Mouse (Mus musculus): Measurements from ENCODE around the gene Dock2. TPM values are rescaled to one million over a fixed set of nuclear protein-coding genes. Genes with fewer than 3 reads are reported as not detected.

Gene Dock2
- polyA plus RNA-seq, 1 experiment from 2014 or later: 1.4 TPM

DNA sequence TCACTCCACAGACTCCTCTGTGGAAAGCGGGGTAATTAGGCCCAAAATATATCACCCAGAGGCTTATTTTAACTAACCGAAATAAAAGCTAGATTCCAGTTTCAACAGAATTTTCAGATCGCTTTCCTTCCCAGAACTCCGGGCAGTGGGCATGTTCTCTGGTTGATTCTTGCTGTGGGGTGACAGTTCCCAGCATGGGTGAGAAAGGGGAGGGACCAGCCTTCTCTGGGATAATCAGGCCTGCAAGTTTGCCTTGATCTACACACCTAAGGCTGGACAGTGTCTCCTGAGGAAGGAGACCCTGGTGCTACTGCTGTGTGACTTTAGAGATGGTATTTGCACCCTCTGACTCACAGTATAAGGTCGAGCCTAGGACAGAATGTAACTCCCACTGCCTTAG is 352.3 kb downstream of the Dock2 start:
- 51% methylated on average over 5 of the region's 5 CpGs for WGBS

GRCm38 (mm10) chr11:34430940-34431339 is 352.8 kb downstream of the Dock2 start:
- no peak overlapping the region for H3K4me2 ChIP-seq (ENCODE audit: low read depth, low read length)
- no peaks in the 10 kb centered on the region for H3K4me1 ChIP-seq (ENCODE audit: control insufficient read depth, insufficient read depth, low read length)
- H3K27me3 ChIP-seq (replicated peaks; ENCODE audit: control insufficient read depth, insufficient read depth, low read length): no peaks in the 10 kb centered on the region
- no peaks in the 10 kb centered on the region for H3K9me3 ChIP-seq (ENCODE audit: control insufficient read depth, low read length)
- no peak overlapping the region for H3K4me3 ChIP-seq (ENCODE audit: low read length)
- no peak for ATAC-seq
- WGBS: 61% methylated on average over 4 of the region's 4 CpGs
- H3K27ac ChIP-seq (ENCODE audit: low read length): no peak overlapping the region
- H3K36me3 ChIP-seq (ENCODE audit: control insufficient read depth, insufficient read depth, low read length): no peaks in the 10 kb centered on the region
- H3K9ac ChIP-seq (ENCODE audit: low read depth, low read length): no peak overlapping the region

More for the DNA sequence above, 352.3 kb downstream of the Dock2 start:
- Histone ChIP-seq H3K4me3 (ENCODE audit: low read length) (no peak overlapping the region), H3K36me3 (ENCODE audit: control insufficient read depth, insufficient read depth, low read length) (no peaks in the 10 kb centered on the region), H3K4me1 (ENCODE audit: control insufficient read depth, insufficient read depth, low read length) (no peaks in the 10 kb centered on the region), H3K9ac (ENCODE audit: low read depth, low read length) (no peak overlapping the region), H3K27ac (ENCODE audit: low read length) (no peak overlapping the region), H3K27me3 (replicated peaks; ENCODE audit: control insufficient read depth, insufficient read depth, low read length) (no peaks in the 10 kb centered on the region), H3K4me2 (ENCODE audit: low read depth, low read length) (no peak overlapping the region), H3K9me3 (ENCODE audit: control insufficient read depth, low read length) (no peaks in the 10 kb centered on the region)
- ATAC-seq: no peak

DNA sequence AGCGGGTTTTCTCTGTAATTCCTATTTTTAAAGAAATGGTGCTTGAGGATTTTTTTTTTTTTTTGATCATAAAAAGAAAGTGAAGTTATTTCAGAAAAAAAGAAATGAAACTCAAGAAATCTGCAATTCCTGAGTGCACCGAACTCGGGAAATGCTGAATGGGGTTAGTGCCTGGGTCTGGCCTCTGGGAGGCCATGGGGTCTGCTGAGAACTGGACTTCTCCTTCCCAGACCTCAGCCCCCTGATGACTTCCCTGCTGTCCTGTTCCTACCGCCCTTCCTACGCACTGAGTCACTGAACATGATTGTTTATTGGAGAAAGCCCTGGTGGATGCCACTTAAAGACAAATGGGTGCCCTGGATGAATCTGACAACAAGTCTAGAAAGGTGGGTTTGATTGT is 356.5 kb downstream of the Dock2 start:
- Histone ChIP-seq H3K4me2 (ENCODE audit: low read depth, low read length) (no peak overlapping the region), H3K27me3 (replicated peaks; ENCODE audit: control insufficient read depth, insufficient read depth, low read length) (no peaks in the 10 kb centered on the region), H3K36me3 (ENCODE audit: control insufficient read depth, insufficient read depth, low read length) (no peaks in the 10 kb centered on the region), H3K9me3 (ENCODE audit: control insufficient read depth, low read length) (no peaks in the 10 kb centered on the region), H3K4me1 (ENCODE audit: control insufficient read depth, insufficient read depth, low read length) (no peaks in the 10 kb centered on the region), H3K27ac (ENCODE audit: low read length) (no peak overlapping the region), H3K9ac (ENCODE audit: low read depth, low read length) (no peak overlapping the region), H3K4me3 (ENCODE audit: low read length) (no peak overlapping the region)
- WGBS: 81% methylated on average over 5 of the region's 5 CpGs
- ATAC-seq: no peak

DNA sequence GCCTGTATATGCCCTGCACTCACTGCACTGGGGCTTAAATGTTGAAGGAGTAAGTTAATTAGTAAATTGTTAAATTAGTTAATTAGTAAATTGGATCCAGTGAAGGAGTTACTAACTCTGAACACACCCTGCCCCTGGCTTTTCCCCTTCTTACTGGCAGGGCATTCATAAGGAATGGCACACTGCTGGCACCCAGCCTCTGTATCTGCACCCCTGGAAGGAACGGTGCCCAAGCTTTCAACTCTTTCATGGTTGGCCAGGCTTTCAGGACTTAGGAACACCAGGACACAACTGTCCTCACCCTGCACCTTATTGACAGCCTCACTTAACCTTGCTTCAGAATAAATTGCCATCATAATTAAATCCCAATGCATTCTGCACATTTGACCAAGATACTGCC is 359.1 kb downstream of the Dock2 start:
- no peak for ATAC-seq
- H3K4me2 ChIP-seq (ENCODE audit: low read depth, low read length): no peak overlapping the region

DNA sequence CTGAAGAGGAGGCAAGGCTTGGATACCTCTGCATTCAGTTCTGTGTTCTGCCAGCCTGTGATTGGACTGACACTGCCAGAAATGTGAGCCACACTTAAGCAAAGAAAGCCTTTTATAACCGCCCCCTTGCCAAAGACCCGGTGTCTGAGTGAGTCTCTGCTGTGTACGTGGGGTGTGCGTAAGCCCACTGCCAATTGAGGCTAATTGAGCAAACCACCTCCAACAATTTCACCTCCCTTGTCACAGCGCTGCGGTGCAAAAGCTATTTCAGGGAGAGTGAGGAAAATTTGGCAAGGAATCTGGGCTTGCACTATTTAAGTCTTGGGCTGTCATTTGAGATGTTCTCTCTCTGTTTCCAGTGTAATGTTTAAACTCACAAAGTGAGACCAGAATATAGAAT is 362.6 kb downstream of the Dock2 start:
- H3K9ac ChIP-seq (ENCODE audit: low read depth, low read length): no peak overlapping the region
- H3K4me1 ChIP-seq (ENCODE audit: control insufficient read depth, insufficient read depth, low read length): no peaks in the 10 kb centered on the region
- no peak for ATAC-seq
- no peak overlapping the region for H3K4me2 ChIP-seq (ENCODE audit: low read depth, low read length)
- no peaks in the 10 kb centered on the region for H3K27me3 ChIP-seq (replicated peaks; ENCODE audit: control insufficient read depth, insufficient read depth, low read length)
- 76% methylated on average over 6 of the region's 6 CpGs for WGBS
- no peak overlapping the region for H3K4me3 ChIP-seq (ENCODE audit: low read length)
- no peaks in the 10 kb centered on the region for H3K9me3 ChIP-seq (ENCODE audit: control insufficient read depth, low read length)
- H3K27ac ChIP-seq (ENCODE audit: low read length): no peak overlapping the region
- no peaks in the 10 kb centered on the region for H3K36me3 ChIP-seq (ENCODE audit: control insufficient read depth, insufficient read depth, low read length)

More for the DNA sequence above, 359.1 kb downstream of the Dock2 start:
- no peaks in the 10 kb centered on the region for H3K9me3 ChIP-seq (ENCODE audit: control insufficient read depth, low read length)
- no peaks in the 10 kb centered on the region for H3K27me3 ChIP-seq (replicated peaks; ENCODE audit: control insufficient read depth, insufficient read depth, low read length)
- H3K27ac ChIP-seq (ENCODE audit: low read length): no peak overlapping the region
- no peak overlapping the region for H3K9ac ChIP-seq (ENCODE audit: low read depth, low read length)
- H3K36me3 ChIP-seq (ENCODE audit: control insufficient read depth, insufficient read depth, low read length): no peaks in the 10 kb centered on the region
- no peak overlapping the region for H3K4me3 ChIP-seq (ENCODE audit: low read length)
- H3K4me1 ChIP-seq (ENCODE audit: control insufficient read depth, insufficient read depth, low read length): no peaks in the 10 kb centered on the region
- WGBS: 85% methylated on average over 1 of the region's 1 CpGs

GRCm38 (mm10) chr11:34416619-34416979 is 367.1 kb downstream of the Dock2 start:
- Histone ChIP-seq H3K36me3 (ENCODE audit: control insufficient read depth, insufficient read depth, low read length) (no peaks in the 10 kb centered on the region), H3K9me3 (ENCODE audit: control insufficient read depth, low read length) (no peaks in the 10 kb centered on the region), H3K27me3 (replicated peaks; ENCODE audit: control insufficient read depth, insufficient read depth, low read length) (no peaks in the 10 kb centered on the region), H3K4me3 (ENCODE audit: low read length) (no peak overlapping the region), H3K9ac (ENCODE audit: low read depth, low read length) (no peak overlapping the region), H3K27ac (ENCODE audit: low read length) (no peak overlapping the region), H3K4me1 (ENCODE audit: control insufficient read depth, insufficient read depth, low read length) (no peaks in the 10 kb centered on the region), H3K4me2 (ENCODE audit: low read depth, low read length) (no peak overlapping the region)
- no peak for ATAC-seq
- WGBS: 76% methylated on average over 3 of the region's 3 CpGs

DNA sequence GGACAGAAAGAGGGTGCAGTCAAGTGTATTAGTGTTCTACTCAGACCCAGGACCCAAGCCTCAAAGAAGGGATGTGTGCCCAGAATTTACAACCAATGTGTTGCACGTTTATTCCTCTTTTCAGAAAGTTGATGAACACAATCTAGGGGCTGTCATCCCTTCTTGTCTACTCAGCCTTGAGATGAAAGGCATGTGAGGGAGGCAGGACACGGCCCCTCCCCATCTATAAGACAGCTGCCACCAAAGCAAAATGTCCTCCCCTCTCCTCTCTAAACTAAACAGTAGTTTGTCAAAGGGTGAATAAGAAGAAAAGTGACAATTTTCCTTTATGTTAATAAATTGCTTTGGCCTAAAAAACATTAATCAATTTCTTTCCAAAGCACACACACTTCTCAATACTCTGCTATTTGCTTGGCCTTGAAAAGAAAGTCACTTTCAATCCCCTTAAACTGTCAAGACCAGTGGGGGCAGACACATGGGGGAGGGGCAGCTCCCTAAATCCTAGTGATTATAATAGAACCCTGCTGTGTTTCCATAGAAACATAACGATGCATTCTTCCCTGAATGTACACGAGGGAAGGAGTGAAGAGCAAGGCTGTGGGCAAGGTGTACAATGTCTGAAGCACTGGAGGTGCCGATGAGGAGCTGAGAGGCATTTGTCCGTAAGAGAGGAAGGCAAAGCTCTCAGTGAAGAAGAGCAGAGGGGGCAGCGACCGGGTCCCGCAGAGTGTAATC is 367.6 kb downstream of the Dock2 start:
- no peak for ATAC-seq
- no peak overlapping the region for H3K27ac ChIP-seq (ENCODE audit: low read length)
- no peaks in the 10 kb centered on the region for H3K27me3 ChIP-seq (replicated peaks; ENCODE audit: control insufficient read depth, insufficient read depth, low read length)
- no peaks in the 10 kb centered on the region for H3K36me3 ChIP-seq (ENCODE audit: control insufficient read depth, insufficient read depth, low read length)
- H3K4me3 ChIP-seq (ENCODE audit: low read length): no peak overlapping the region
- H3K4me2 ChIP-seq (ENCODE audit: low read depth, low read length): no peak overlapping the region
- no peaks in the 10 kb centered on the region for H3K4me1 ChIP-seq (ENCODE audit: control insufficient read depth, insufficient read depth, low read length)
- no peak overlapping the region for H3K9ac ChIP-seq (ENCODE audit: low read depth, low read length)
- H3K9me3 ChIP-seq (ENCODE audit: control insufficient read depth, low read length): no peaks in the 10 kb centered on the region
- 55% methylated on average over 9 of the region's 9 CpGs for WGBS

- Histone ChIP-seq H3K27me3 (replicated peaks; ENCODE audit: control insufficient read depth, insufficient read depth, low read length) (no peaks in the 10 kb centered on the region), H3K4me2 (ENCODE audit: low read depth, low read length) (no peak overlapping the region), H3K27ac (ENCODE audit: low read length) (no peak overlapping the region), H3K36me3 (ENCODE audit: control insufficient read depth, insufficient read depth, low read length) (no peaks in the 10 kb centered on the region), H3K4me3 (ENCODE audit: low read length) (no peak overlapping the region), H3K9me3 (ENCODE audit: control insufficient read depth, low read length) (no peaks in the 10 kb centered on the region), H3K9ac (ENCODE audit: low read depth, low read length) (no peak overlapping the region), H3K4me1 (ENCODE audit: control insufficient read depth, insufficient read depth, low read length) (no peaks in the 10 kb centered on the region)
- 51% methylated on average over 5 of the region's 5 CpGs for WGBS
- ATAC-seq: no peak
Measured at GRCm38 (mm10) chr11:34406850-34407249, 376.8 kb downstream of the Dock2 start.

DNA sequence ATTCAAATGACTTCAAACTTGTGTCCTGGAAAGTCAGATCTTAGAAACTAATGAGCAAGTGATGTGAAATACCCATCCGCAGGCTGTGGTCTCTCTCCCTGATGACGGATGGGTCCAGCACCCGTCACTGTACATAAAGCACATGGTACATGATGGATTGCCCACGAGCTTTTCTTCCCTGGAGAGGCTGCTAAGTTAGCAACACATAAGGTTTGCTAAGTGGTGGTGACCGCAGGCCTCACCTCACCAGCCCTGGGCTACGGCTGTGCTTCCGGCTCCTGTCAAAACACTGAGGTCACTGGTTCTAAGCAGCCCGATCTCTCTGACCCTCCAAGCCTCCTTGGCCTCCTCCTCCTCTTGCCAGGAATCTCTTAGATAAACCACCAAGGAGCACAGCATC is 377.4 kb downstream of the Dock2 start:
- H3K27me3 ChIP-seq (replicated peaks; ENCODE audit: control insufficient read depth, insufficient read depth, low read length): no peaks in the 10 kb centered on the region
- H3K27ac ChIP-seq (ENCODE audit: low read length): no peak overlapping the region
- H3K36me3 ChIP-seq (ENCODE audit: control insufficient read depth, insufficient read depth, low read length): no peaks in the 10 kb centered on the region
- H3K9ac ChIP-seq (ENCODE audit: low read depth, low read length): no peak overlapping the region
- no peak overlapping the region for H3K4me3 ChIP-seq (ENCODE audit: low read length)
- no peaks in the 10 kb centered on the region for H3K4me1 ChIP-seq (ENCODE audit: control insufficient read depth, insufficient read depth, low read length)
- no peak overlapping the region for H3K4me2 ChIP-seq (ENCODE audit: low read depth, low read length)
- ATAC-seq: no peak
- H3K9me3 ChIP-seq (ENCODE audit: control insufficient read depth, low read length): no peaks in the 10 kb centered on the region
- WGBS: 46% methylated on average over 8 of the region's 8 CpGs

- Histone ChIP-seq H3K9ac (ENCODE audit: low read depth, low read length) (no peak overlapping the region), H3K9me3 (ENCODE audit: control insufficient read depth, low read length) (no peaks in the 10 kb centered on the region), H3K4me1 (ENCODE audit: control insufficient read depth, insufficient read depth, low read length) (no peaks in the 10 kb centered on the region), H3K36me3 (ENCODE audit: control insufficient read depth, insufficient read depth, low read length) (no peaks in the 10 kb centered on the region), H3K27me3 (replicated peaks; ENCODE audit: control insufficient read depth, insufficient read depth, low read length) (no peaks in the 10 kb centered on the region), H3K4me2 (ENCODE audit: low read depth, low read length) (no peak overlapping the region), H3K27ac (ENCODE audit: low read length) (no peak overlapping the region), H3K4me3 (ENCODE audit: low read length) (no peak overlapping the region)
- 78% methylated on average over 1 of the region's 1 CpGs for WGBS
- ATAC-seq: no peak
Measured at GRCm38 (mm10) chr11:34405311-34405710, 378.4 kb downstream of the Dock2 start.
